Comparison of ENCODE assay signal across 17 mouse cellular contexts in the genomic region with DNA sequence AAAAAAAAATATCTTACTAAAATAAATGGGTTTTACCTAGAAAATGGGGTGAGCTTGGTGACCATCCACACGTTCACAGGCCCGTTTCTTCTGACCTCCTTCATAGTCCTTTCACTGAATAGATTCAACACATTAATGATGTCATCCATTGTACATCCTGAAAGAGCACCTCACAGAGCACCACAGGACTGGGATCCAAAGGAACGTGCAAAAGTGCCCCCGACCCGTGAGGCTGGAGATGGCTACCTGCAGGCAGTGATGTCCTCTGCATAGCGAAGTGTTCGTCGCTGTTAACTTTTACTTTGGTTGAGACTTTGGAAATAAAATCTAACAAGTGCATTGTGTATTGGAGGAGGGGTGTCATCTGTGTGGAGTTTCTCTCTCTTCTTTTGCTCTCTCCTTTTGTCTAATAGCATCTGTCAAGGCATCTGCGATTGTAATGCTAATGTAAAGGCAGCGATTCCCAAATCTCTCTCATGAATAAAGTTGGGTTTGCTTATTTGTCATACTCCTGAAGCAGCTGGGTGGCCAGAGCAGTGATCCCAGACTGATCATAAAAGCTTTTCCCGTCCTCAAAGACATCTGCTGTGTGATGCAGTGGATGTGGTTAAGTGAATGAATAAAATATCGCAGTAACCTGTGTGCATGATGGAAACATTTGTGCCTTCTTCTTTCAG.
DNase-seq lines count a peak whose midpoint lies in the region; ATAC-seq lines count a peak whose summit lies in the region.
"Had no signal": no experiment of that assay in that cellular context is flagged by ENCODE, and none has a peak within 500 bp of the region (broad histone marks: within the 10 kb centered on the region; RNA-seq: fewer than 3 reads in every experiment).

No protein-coding gene starts in this region.

- H3K9ac ChIP-seq in midbrain, embryonic 11.5 days (ENCODE audit: low read length) = no peak overlapping the region
- H3K9ac ChIP-seq in neural tube, embryonic 13.5 days = no peak overlapping the region
- H3K9ac ChIP-seq: heart, embryonic 12.5 days; liver, embryonic 14.5 days; stomach, embryonic 15.5 days had no signal

- H3K36me3 ChIP-seq in hindbrain, embryonic 10.5 days = peaks cover 48% of the 10 kb centered on the region
- peaks cover 3% of the 10 kb centered on the region; the same call in 1 of the 2 replicates for H3K36me3 ChIP-seq in midbrain, embryonic 11.5 days (ENCODE audit: control insufficient read depth, insufficient read depth, low read length)
- H3K36me3 ChIP-seq in neural tube, embryonic 13.5 days = peaks cover 52% of the 10 kb centered on the region

- ATAC-seq in cerebellum, adult (ENCODE audit: insufficient number of reproducible peaks, low FRiP score, low TSS enrichment) = peak; percentile 33; the same call in 1 of the 2 replicates
- ATAC-seq in midbrain, embryonic 11.5 days (ENCODE audit: low FRiP score) = peak; percentile 76
- ATAC-seq in neural tube, embryonic 13.5 days (ENCODE audit: low read depth) = peak; percentile 45; the same call in 1 of the 2 replicates
- ATAC-seq in megakaryocyte-erythroid progenitor cell, adult 5-6 weeks (replicated peaks; ENCODE audit: low FRiP score, low TSS enrichment, poor library complexity, severe bottlenecking) = no peak
- ATAC-seq: activated CD4-positive, CD25-positive, alpha-beta regulatory T cell, adult 4 months had no signal

- WGBS in hindbrain, embryonic 10.5 days = 54% methylated on average over 12 of the region's 12 CpGs
- WGBS in midbrain, embryonic 11.5 days = 52% methylated on average over 12 of the region's 12 CpGs
- 41% methylated on average over 12 of the region's 12 CpGs for WGBS in neural tube, embryonic 13.5 days

- H3K9me3 ChIP-seq in hindbrain, embryonic 10.5 days = peaks cover 9% of the 10 kb centered on the region; the same call in 1 of the 2 replicates
- H3K9me3 ChIP-seq in midbrain, embryonic 11.5 days (ENCODE audit: control insufficient read depth, low read length) = no peaks in the 10 kb centered on the region
- H3K9me3 ChIP-seq in neural tube, embryonic 13.5 days = no peaks in the 10 kb centered on the region
- H3K9me3 ChIP-seq: embryonic facial prominence, embryonic 10.5 days; heart, embryonic 12.5 days; stomach, embryonic 15.5 days had no signal

- peak overlapping the region; percentile 84 for H3K27ac ChIP-seq in hindbrain, embryonic 10.5 days
- H3K27ac ChIP-seq in midbrain, embryonic 11.5 days (ENCODE audit: low read depth, low read length) = peak overlapping the region; percentile 76
- peak overlapping the region; percentile 69 for H3K27ac ChIP-seq in neural tube, embryonic 13.5 days (replicated peaks)
- H3K27ac ChIP-seq: embryonic facial prominence, embryonic 10.5 days; kidney, postnatal 0 days; liver, embryonic 14.5 days; stomach, embryonic 15.5 days had no signal

- no peak for DNase-seq in cerebellum, adult 11-12 months
- DNase-seq in hindbrain, embryonic 10.5 days (ENCODE audit: low spot score) = peak; percentile 47
- peak; percentile 89 for DNase-seq in midbrain, embryonic 11.5 days (ENCODE audit: low spot score, missing footprints)
- DNase-seq in thymus, postnatal 36 days = no peak
- no peak for DNase-seq in layer of hippocampus, adult 8-10 months (ENCODE audit: low spot score in 2 of 2)
- DNase-seq: gastrocnemius, postnatal 14 days; lung, postnatal 10 days had no signal

- no peak overlapping the region for H3K4me3 ChIP-seq in hindbrain, embryonic 10.5 days
- no peak overlapping the region for H3K4me3 ChIP-seq in midbrain, embryonic 11.5 days (ENCODE audit: low read depth, low read length)
- H3K4me3 ChIP-seq in neural tube, embryonic 13.5 days = no peak overlapping the region
- H3K4me3 ChIP-seq: embryonic facial prominence, embryonic 10.5 days; heart, embryonic 12.5 days; stomach, embryonic 15.5 days had no signal

- no peaks in the 10 kb centered on the region for H3K27me3 ChIP-seq in hindbrain, embryonic 10.5 days (ENCODE audit: insufficient read depth, poor library complexity, severe bottlenecking)
- H3K27me3 ChIP-seq in midbrain, embryonic 11.5 days (ENCODE audit: control insufficient read depth, insufficient read depth, low read length) = no peaks in the 10 kb centered on the region
- H3K27me3 ChIP-seq in neural tube, embryonic 13.5 days = no peaks in the 10 kb centered on the region
- H3K27me3 ChIP-seq: CH12.LX; heart, embryonic 12.5 days; stomach, embryonic 15.5 days had no signal

- no peak overlapping the region for H3K4me2 ChIP-seq in midbrain, embryonic 11.5 days
- no peak overlapping the region for H3K4me2 ChIP-seq in neural tube, embryonic 13.5 days
- H3K4me2 ChIP-seq: heart, embryonic 12.5 days; stomach, embryonic 15.5 days had no signal

- H3K4me1 ChIP-seq in hindbrain, embryonic 10.5 days (replicated peaks) = peaks cover 36% of the 10 kb centered on the region
- peaks cover 18% of the 10 kb centered on the region for H3K4me1 ChIP-seq in midbrain, embryonic 11.5 days (ENCODE audit: control insufficient read depth, insufficient read depth, low read length)
- peaks cover 29% of the 10 kb centered on the region for H3K4me1 ChIP-seq in neural tube, embryonic 13.5 days (replicated peaks)
- H3K4me1 ChIP-seq: stomach, embryonic 15.5 days had no signal

Comparison
In these comparisons a context has a peak if more than half of its experiments do, and no peak if none do; other contexts are left out.
1. DNase-seq: peak in hindbrain, embryonic 10.5 days (single experiment) and midbrain, embryonic 11.5 days (single experiment); none in cerebellum, adult 11-12 months (single experiment), thymus, postnatal 36 days (0 of 2) and layer of hippocampus, adult 8-10 months (0 of 2).
2. Peak in every context shown above with its lines, with median percentiles within 50 percentile points of each other: H3K27ac ChIP-seq.